Mouse (Mus musculus) liver, postnatal 0 days (tissue): Measurements from ENCODE around the gene Olfr521.

Source experiments
- CTCF ChIP-seq: sonication (generic); IDR thresholded peaks from 2 replicates; pipeline ENCODE4 v1.5.1; 2016; ENCODE audit warnings: antibody characterized with exemption, low read depth
- EP300 ChIP-seq: IDR thresholded peaks from 2 replicates; pipeline ENCODE4 v1.6.1; 2016; ENCODE audit warnings: antibody characterized with exemption, low read depth, mild to moderate bottlenecking

DNA sequence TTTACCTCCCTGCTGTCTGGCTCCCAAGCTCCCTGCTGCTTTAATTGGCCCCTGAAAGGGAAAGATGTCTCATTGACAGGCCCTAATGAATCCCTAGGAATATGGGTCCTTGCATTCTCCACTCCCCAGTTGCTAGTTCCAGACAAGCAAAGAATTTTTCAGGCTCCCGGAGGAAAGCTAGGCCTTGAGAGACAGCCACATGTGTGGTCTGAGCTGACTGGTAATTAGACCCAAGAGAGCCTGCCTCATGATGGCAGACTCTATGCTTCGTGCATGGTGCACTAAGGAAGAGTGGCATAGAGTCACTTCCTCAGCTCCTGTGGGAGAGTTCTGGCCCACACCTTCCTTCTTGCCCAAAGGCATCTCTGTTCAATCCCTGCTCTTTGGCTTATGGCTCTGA lies 24.6 kb downstream of the Olfr521 start:
- no peak for TF ChIP-seq CTCF
- TF ChIP-seq EP300: no peak
